Mouse (Mus musculus): ENCODE data around the gene Scarf1. TPM values are rescaled to one million over a fixed set of nuclear protein-coding genes. Genes with fewer than 3 reads are reported as not detected.
A peak's percentile ranks its signal among the peaks of the same experiment; 100 is the strongest.

Gene Scarf1
- polyA plus RNA-seq, 1 experiment from 2014 or later, result 4.5 TPM

GRCm38 (mm10) chr11:75515186-75515585, 1.8 kb downstream of the Scarf1 start:
- H3K4me3 ChIP-seq, result no peak overlapping the region
- H3K9ac ChIP-seq, result no peak overlapping the region
- peaks cover 6% of the 10 kb centered on the region for H3K4me1 ChIP-seq (replicated peaks)
- no peaks in the 10 kb centered on the region for H3K9me3 ChIP-seq
- no peaks in the 10 kb centered on the region for H3K27me3 ChIP-seq
- no peak overlapping the region for H3K27ac ChIP-seq (replicated peaks)
- ATAC-seq (ENCODE audit: low FRiP score, low read depth), result no peak
- H3K36me3 ChIP-seq, result no peaks in the 10 kb centered on the region
- no peak overlapping the region for H3K4me2 ChIP-seq
- WGBS, result 91% methylated on average over 25 of the region's 25 CpGs

GRCm38 (mm10) chr11:75519834-75520633, 6.7 kb downstream of the Scarf1 start:
- no peak overlapping the region for H3K27ac ChIP-seq (replicated peaks)
- no peak overlapping the region for H3K4me3 ChIP-seq
- H3K4me2 ChIP-seq, result no peak overlapping the region
- no peaks in the 10 kb centered on the region for H3K9me3 ChIP-seq
- H3K9ac ChIP-seq, result no peak overlapping the region
- no peak for ATAC-seq (ENCODE audit: low FRiP score, low read depth)
- H3K36me3 ChIP-seq, result no peaks in the 10 kb centered on the region
- WGBS, result 77% methylated on average over 15 of the region's 15 CpGs
- H3K27me3 ChIP-seq, result no peaks in the 10 kb centered on the region
- H3K4me1 ChIP-seq (replicated peaks), result no peaks in the 10 kb centered on the region

GRCm38 (mm10) chr11:75521609-75522008, 8.3 kb downstream of the Scarf1 start:
- Histone ChIP-seq H3K27ac (replicated peaks) (no peak overlapping the region), H3K9me3 (no peaks in the 10 kb centered on the region), H3K36me3 (no peaks in the 10 kb centered on the region), H3K9ac (no peak overlapping the region), H3K4me3 (no peak overlapping the region), H3K4me1 (replicated peaks) (no peaks in the 10 kb centered on the region), H3K27me3 (no peaks in the 10 kb centered on the region), H3K4me2 (no peak overlapping the region)
- 86% methylated on average over 4 of the region's 4 CpGs for WGBS
- ATAC-seq (ENCODE audit: low FRiP score, low read depth), result no peak

- WGBS, result 86% methylated on average over 2 of the region's 2 CpGs
- no peaks in the 10 kb centered on the region for H3K27me3 ChIP-seq
- no peaks in the 10 kb centered on the region for H3K9me3 ChIP-seq
- H3K4me2 ChIP-seq, result no peak overlapping the region
- no peak overlapping the region for H3K4me3 ChIP-seq
- no peak for ATAC-seq (ENCODE audit: low FRiP score, low read depth)
- H3K36me3 ChIP-seq, result no peaks in the 10 kb centered on the region
- no peaks in the 10 kb centered on the region for H3K4me1 ChIP-seq (replicated peaks)
- H3K27ac ChIP-seq (replicated peaks), result no peak overlapping the region
- H3K9ac ChIP-seq, result no peak overlapping the region
These were observed 9.5 kb downstream of the Scarf1 start for GRCm38 (mm10) chr11:75522793-75523192.

GRCm38 (mm10) chr11:75525531-75526125, 12.3 kb downstream of the Scarf1 start:
- H3K4me2 ChIP-seq, result no peak overlapping the region
- ATAC-seq (ENCODE audit: low FRiP score, low read depth), result no peak
- no peaks in the 10 kb centered on the region for H3K27me3 ChIP-seq
- H3K4me1 ChIP-seq (replicated peaks), result 0 out of 2 replicates have a peak, but pooled peaks cover 4% of the 10 kb centered on the region
- no peak overlapping the region for H3K9ac ChIP-seq
- no peak overlapping the region for H3K4me3 ChIP-seq
- no peaks in the 10 kb centered on the region for H3K36me3 ChIP-seq
- no peak overlapping the region for H3K27ac ChIP-seq (replicated peaks)
- WGBS, result 86% methylated on average over 15 of the region's 15 CpGs
- H3K9me3 ChIP-seq, result no peaks in the 10 kb centered on the region

- H3K4me2 ChIP-seq, result no peak overlapping the region
- WGBS, result 86% methylated on average over 6 of the region's 6 CpGs
- ATAC-seq (ENCODE audit: low FRiP score, low read depth), result no peak
- H3K9ac ChIP-seq, result no peak overlapping the region
- no peak overlapping the region for H3K27ac ChIP-seq (replicated peaks)
- H3K9me3 ChIP-seq, result no peaks in the 10 kb centered on the region
- H3K4me3 ChIP-seq, result no peak overlapping the region
- H3K36me3 ChIP-seq, result no peaks in the 10 kb centered on the region
- H3K4me1 ChIP-seq (replicated peaks), result 0 out of 2 replicates have a peak, but pooled peaks cover 4% of the 10 kb centered on the region
- H3K27me3 ChIP-seq, result no peaks in the 10 kb centered on the region
These were observed 13.6 kb downstream of the Scarf1 start for GRCm38 (mm10) chr11:75526943-75527342.

- WGBS, result 56% methylated on average over 4 of the region's 4 CpGs
These were observed 16.4 kb downstream of the Scarf1 start for GRCm38 (mm10) chr11:75529771-75530170.

GRCm38 (mm10) chr11:75530325-75530724, 17.0 kb downstream of the Scarf1 start:
- peak overlapping the region; percentile 80 for H3K4me3 ChIP-seq
- ATAC-seq (ENCODE audit: low FRiP score, low read depth), result 0 out of 2 replicates have a peak, but pooled peaks have one; percentile 28
- 0% methylated on average over 10 of the region's 10 CpGs for WGBS

More at GRCm38 (mm10) chr11:75529771-75530170, 16.4 kb downstream of the Scarf1 start:
- Histone ChIP-seq H3K27ac (replicated peaks) (peak overlapping the region; percentile 99), H3K4me3 (no peak overlapping the region), H3K4me1 (replicated peaks) (peaks cover 26% of the 10 kb centered on the region), H3K9ac (no peak overlapping the region), H3K4me2 (peak overlapping the region; percentile 98; the same call in 1 of the 2 replicates), H3K9me3 (no peaks in the 10 kb centered on the region), H3K36me3 (no peaks in the 10 kb centered on the region), H3K27me3 (no peaks in the 10 kb centered on the region)
- no peak for ATAC-seq (ENCODE audit: low FRiP score, low read depth)

GRCm38 (mm10) chr11:75530845-75531373, 17.6 kb downstream of the Scarf1 start:
- no peaks in the 10 kb centered on the region for H3K27me3 ChIP-seq
- peak; percentile 46 for ATAC-seq (ENCODE audit: low FRiP score, low read depth)
- peaks cover 37% of the 10 kb centered on the region for H3K4me1 ChIP-seq (replicated peaks)
- no peaks in the 10 kb centered on the region for H3K36me3 ChIP-seq
- peak overlapping the region; percentile 80 for H3K4me3 ChIP-seq
- no peaks in the 10 kb centered on the region for H3K9me3 ChIP-seq
- H3K4me2 ChIP-seq, result peak overlapping the region; percentile 98
- peak overlapping the region; percentile 99 for H3K27ac ChIP-seq (replicated peaks)
- H3K9ac ChIP-seq, result peak overlapping the region; percentile 92
- under 1% methylated on average over 31 of the region's 31 CpGs for WGBS

More at GRCm38 (mm10) chr11:75530325-75530724, 17.0 kb downstream of the Scarf1 start:
- Histone ChIP-seq H3K9me3 (no peaks in the 10 kb centered on the region), H3K27ac (replicated peaks) (peak overlapping the region; percentile 99), H3K4me1 (replicated peaks) (peaks cover 31% of the 10 kb centered on the region), H3K27me3 (no peaks in the 10 kb centered on the region), H3K36me3 (no peaks in the 10 kb centered on the region), H3K9ac (peak overlapping the region; percentile 92), H3K4me2 (peak overlapping the region; percentile 98)

- H3K9ac ChIP-seq, result peak within 1 kb of the TSS; percentile 92
- H3K36me3 ChIP-seq, result no peaks in the 10 kb centered on the region
- under 1% methylated on average over 62 of the region's 62 CpGs for whole genome bisulfite sequencing
- peaks cover 44% of the 10 kb centered on the region for H3K4me1 ChIP-seq (replicated peaks)
- peak within 1 kb of the TSS; percentile 98 for H3K4me2 ChIP-seq
- H3K4me3 ChIP-seq, result peak within 1 kb of the TSS; percentile 80
- no peaks in the 10 kb centered on the region for H3K27me3 ChIP-seq
- ATAC-seq (ENCODE audit: low FRiP score, low read depth), result peak; percentile 95
- no peaks in the 10 kb centered on the region for H3K9me3 ChIP-seq
- peak within 1 kb of the TSS; percentile 99 for H3K27ac ChIP-seq (replicated peaks)
These were observed 18.3 kb downstream of the Scarf1 start, which contains the start of gene Slc43a2 for GRCm38 (mm10) chr11:75531469-75532242. TSS of gene Slc43a2 (plus strand) at chr11:75531694.

GRCm38 (mm10) chr11:75532340-75533277, 19.3 kb downstream of the Scarf1 start:
- no peaks in the 10 kb centered on the region for H3K9me3 ChIP-seq
- peak; percentile 16; the same call in 1 of the 2 replicates for ATAC-seq (ENCODE audit: low FRiP score, low read depth)
- peak overlapping the region; percentile 92 for H3K9ac ChIP-seq
- H3K4me1 ChIP-seq (replicated peaks), result peaks cover 53% of the 10 kb centered on the region
- H3K4me2 ChIP-seq, result peak overlapping the region; percentile 98
- peak overlapping the region; percentile 80 for H3K4me3 ChIP-seq
- H3K27ac ChIP-seq (replicated peaks), result peak overlapping the region; percentile 99
- no peaks in the 10 kb centered on the region for H3K27me3 ChIP-seq
- H3K36me3 ChIP-seq, result no peaks in the 10 kb centered on the region
- WGBS, result 8% methylated on average over 38 of the region's 38 CpGs
